Mouse (Mus musculus) kidney, postnatal 10 days (tissue): Measurements from ENCODE around the gene Eif3b.
"Not testable (repeated sequence)": the region's sequence is repeated elsewhere in the genome, so short reads cannot be mapped to it uniquely, and the experiment has no call there.

Experiments
- DNase-seq: peaks from one replicate; pipeline ENCODE4 v3.0.0; 2021; ENCODE audit warnings: mixed read lengths

Gene Eif3b

GRCm38 (mm10) chr5:140396166-140396940 is 22.8 kb upstream of the Eif3b start:
- DNase-seq: peak; percentile 58

- peak; percentile 54 for DNase-seq
These were observed 16.4 kb upstream of the Eif3b start for GRCm38 (mm10) chr5:140402640-140403270.

GRCm38 (mm10) chr5:140405126-140405525 is 14.0 kb upstream of the Eif3b start:
- DNase-seq: no peak

GRCm38 (mm10) chr5:140406666-140407065 is 12.5 kb upstream of the Eif3b start:
- no peak for DNase-seq

- no peak for DNase-seq
These were observed 10.3 kb upstream of the Eif3b start for GRCm38 (mm10) chr5:140408801-140409200.

- peak; percentile 85 for DNase-seq
These were observed 7.8 kb upstream of the Eif3b start for GRCm38 (mm10) chr5:140411339-140411738.

GRCm38 (mm10) chr5:140414647-140415046 is 4.5 kb upstream of the Eif3b start:
- DNase-seq: no peak

GRCm38 (mm10) chr5:140418106-140418488 is 1.0 kb upstream of the Eif3b start:
- no peak for DNase-seq

- DNase-seq: no peak
These were observed 433 bp downstream of the Eif3b start for GRCm38 (mm10) chr5:140419442-140420080.

GRCm38 (mm10) chr5:140420616-140421015 is 1.5 kb downstream of the Eif3b start:
- no peak for DNase-seq

GRCm38 (mm10) chr5:140425016-140425783 is 6.1 kb downstream of the Eif3b start:
- no peak for DNase-seq

GRCm38 (mm10) chr5:140439117-140439516 is 20.0 kb downstream of the Eif3b start:
- DNase-seq: not testable (repeated sequence)

GRCm38 (mm10) chr5:140441406-140441805 is 22.3 kb downstream of the Eif3b start:
- no peak for DNase-seq

- DNase-seq: no peak
These were observed 24.9 kb downstream of the Eif3b start for GRCm38 (mm10) chr5:140444012-140444411.

- no peak for DNase-seq
These were observed 26.2 kb downstream of the Eif3b start, which contains the start of gene Gm4869 for GRCm38 (mm10) chr5:140445345-140445744. TSS of gene Gm4869 (plus strand) at chr5:140445645.

GRCm38 (mm10) chr5:140446054-140446453 is 26.9 kb downstream of the Eif3b start:
- DNase-seq: no peak

- DNase-seq: no peak
These were observed 35.4 kb downstream of the Eif3b start for GRCm38 (mm10) chr5:140454488-140454887.

- DNase-seq: no peak
These were observed 36.3 kb downstream of the Eif3b start for GRCm38 (mm10) chr5:140455466-140455865.

GRCm38 (mm10) chr5:140461476-140461875 is 42.3 kb downstream of the Eif3b start:
- no peak for DNase-seq

- not testable (repeated sequence) for DNase-seq
These were observed 44.0 kb downstream of the Eif3b start for GRCm38 (mm10) chr5:140463151-140463550.

- no peak for DNase-seq
These were observed 45.8 kb downstream of the Eif3b start for GRCm38 (mm10) chr5:140464943-140465342.

GRCm38 (mm10) chr5:140472336-140472735 is 53.2 kb downstream of the Eif3b start:
- DNase-seq: no peak

- no peak for DNase-seq
These were observed 62.3 kb downstream of the Eif3b start for GRCm38 (mm10) chr5:140481458-140481857.
